Mouse (Mus musculus): ENCODE data around the gene Igsf8. TPM values are rescaled to one million over a fixed set of nuclear protein-coding genes. Genes with fewer than 3 reads are reported as not detected.

Igsf8 gene
- total and polyA plus RNA-seq, 3 experiments, result 13.1 to 71.4 (median 33.3) TPM

DNA sequence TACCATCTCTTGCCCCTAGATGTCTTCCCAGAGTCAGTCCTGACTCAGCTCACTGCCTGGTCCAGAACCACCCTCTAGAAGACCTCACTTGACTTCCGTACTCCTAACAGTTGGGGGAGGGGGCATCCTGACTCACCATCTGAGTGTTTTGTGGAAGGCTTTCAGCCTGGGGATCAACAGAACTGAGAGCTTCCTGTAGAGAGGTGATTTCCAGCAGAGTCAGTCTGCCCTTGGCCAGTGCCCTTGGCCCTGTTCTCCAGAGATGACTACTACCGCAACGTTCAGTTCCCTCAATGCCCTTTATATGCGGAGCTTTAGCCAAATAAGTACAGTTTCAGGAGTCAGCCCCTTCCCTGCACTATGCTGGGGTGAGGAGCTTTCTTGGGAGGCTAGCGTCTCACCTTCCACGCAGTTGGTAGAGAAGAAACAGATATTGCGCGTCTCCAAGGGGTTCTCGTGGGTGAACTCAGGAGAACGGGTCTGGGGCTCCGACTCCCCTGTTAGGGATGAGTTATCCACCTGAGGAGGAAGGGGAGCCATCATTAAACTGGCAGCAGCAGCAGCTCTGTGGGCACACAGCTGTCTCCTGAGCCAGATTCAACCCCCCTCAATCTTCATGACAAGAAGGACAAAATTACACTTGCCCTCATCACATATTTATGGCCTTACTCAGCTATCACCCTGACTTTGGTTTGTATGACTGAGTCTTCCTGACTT lies 27.6 kb downstream of the Igsf8 start:
- TF ChIP-seq GATA2 (IDR thresholded peaks at IDR 0.05; ENCODE audit: borderline replicate concordance, low read depth, low read length) (no peak), GATA1 (IDR thresholded peaks at IDR 0.05; ENCODE audit: borderline replicate concordance, low read length) (no peak), CTCF (IDR thresholded peaks at IDR 0.05; ENCODE audit: low read depth, low read length) (no peak), POLR2AphosphoS5 (IDR thresholded peaks at IDR 0.05; ENCODE audit: insufficient replicate concordance, low read depth, low read length) (no peak), TAL1 (conservative IDR thresholded peaks at IDR 0.05; ENCODE audit: low read depth, low read length) (no peak)
- Histone ChIP-seq H3K4me3 (ENCODE audit: low read depth, low read length) (no peak overlapping the region), H3K27me3 (ENCODE audit: insufficient read depth, low read length) (peaks cover 9% of the 10 kb centered on the region; the same call in 1 of the 2 replicates), H3K9me3 (replicated peaks) (no peaks in the 10 kb centered on the region), H3K36me3 (replicated peaks) (no peaks in the 10 kb centered on the region), H3K4me1 (ENCODE audit: insufficient read depth, low read depth, low read length) (no peaks in the 10 kb centered on the region)
- DNase-seq (ENCODE audit: low spot score), result no peak
- no peak for ATAC-seq (ENCODE audit: extremely low read depth, insufficient number of reproducible peaks, low FRiP score, poor library complexity, severe bottlenecking)

DNA sequence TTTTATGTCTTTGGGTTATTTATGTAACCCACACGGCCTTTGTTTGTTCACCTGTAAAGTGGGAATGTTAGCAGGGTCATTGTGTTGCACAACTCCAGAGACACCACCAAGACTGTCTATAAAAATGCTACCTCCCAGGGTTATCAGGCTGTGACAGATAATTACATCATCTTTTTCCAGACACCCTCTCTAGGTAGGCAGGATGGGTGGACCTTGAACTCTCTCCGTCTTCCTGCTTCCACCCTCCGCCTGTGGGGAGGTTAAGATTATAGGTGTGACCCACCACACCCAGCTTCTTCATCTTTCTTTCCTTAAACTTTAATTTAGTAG lies 28.1 kb downstream of the Igsf8 start:
- Histone ChIP-seq H3K9me3 (replicated peaks) (no peaks in the 10 kb centered on the region), H3K27me3 (ENCODE audit: insufficient read depth, low read length) (peaks cover 6% of the 10 kb centered on the region; the same call in 1 of the 2 replicates), H3K36me3 (replicated peaks) (no peaks in the 10 kb centered on the region), H3K4me3 (ENCODE audit: low read depth, low read length) (no peak overlapping the region), H3K4me1 (ENCODE audit: insufficient read depth, low read depth, low read length) (no peaks in the 10 kb centered on the region)
- TF ChIP-seq TAL1 (conservative IDR thresholded peaks at IDR 0.05; ENCODE audit: low read depth, low read length), result no peak
- no peak for TF ChIP-seq GATA2 (IDR thresholded peaks at IDR 0.05; ENCODE audit: borderline replicate concordance, low read depth, low read length)
- TF ChIP-seq GATA1 (IDR thresholded peaks at IDR 0.05; ENCODE audit: borderline replicate concordance, low read length), result no peak
- no peak for TF ChIP-seq POLR2AphosphoS5 (IDR thresholded peaks at IDR 0.05; ENCODE audit: insufficient replicate concordance, low read depth, low read length)
- no peak for TF ChIP-seq CTCF (IDR thresholded peaks at IDR 0.05; ENCODE audit: low read depth, low read length)
- no peak for ATAC-seq (ENCODE audit: extremely low read depth, insufficient number of reproducible peaks, low FRiP score, poor library complexity, severe bottlenecking)
- no peak for DNase-seq (ENCODE audit: low spot score)

DNA sequence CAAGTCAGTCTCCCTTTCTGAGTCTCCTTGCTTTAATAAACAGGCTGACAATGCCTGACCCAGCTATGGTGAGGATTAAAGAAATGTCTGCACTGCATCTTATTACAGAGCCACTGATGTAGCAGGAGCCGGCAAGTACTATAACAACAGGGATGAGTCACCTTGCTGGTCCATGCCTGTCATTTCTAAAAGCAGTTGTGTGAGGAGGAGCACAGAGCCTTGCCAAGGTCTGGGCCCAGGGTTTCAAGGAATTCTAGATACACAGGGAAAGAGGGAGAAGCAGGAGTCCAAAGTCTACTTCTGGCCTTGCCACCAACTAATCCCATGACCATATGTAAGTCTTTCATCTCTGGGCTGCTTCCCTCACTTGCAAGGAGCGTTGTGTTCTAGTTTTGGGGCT lies 31.4 kb downstream of the Igsf8 start:
- ATAC-seq (ENCODE audit: extremely low read depth, insufficient number of reproducible peaks, low FRiP score, poor library complexity, severe bottlenecking), result no peak

DNA sequence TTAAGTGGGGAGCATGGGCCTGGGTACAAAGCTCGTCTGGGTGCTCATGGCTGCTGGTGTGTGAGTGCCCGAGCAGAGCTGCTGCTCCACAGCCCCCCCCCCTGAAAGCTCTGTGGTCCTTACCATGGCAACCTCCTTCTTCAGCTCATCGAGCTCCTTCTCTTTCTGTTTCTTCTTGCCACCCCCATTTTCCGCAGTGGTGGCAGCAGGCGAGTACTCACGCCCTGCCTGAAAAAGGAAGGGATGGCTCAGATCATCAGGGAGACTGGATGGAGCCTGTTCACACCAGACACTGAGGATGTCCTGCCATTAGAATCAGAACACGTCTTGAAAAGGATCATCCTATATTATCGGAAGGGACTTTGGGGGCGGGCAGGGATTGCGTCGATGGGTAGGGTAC lies 32.0 kb downstream of the Igsf8 start:
- H3K4me1 ChIP-seq (ENCODE audit: insufficient read depth, low read depth, low read length), result no peaks in the 10 kb centered on the region
- ATAC-seq (ENCODE audit: extremely low read depth, insufficient number of reproducible peaks, low FRiP score, poor library complexity, severe bottlenecking), result no peak
- H3K27me3 ChIP-seq (ENCODE audit: insufficient read depth, low read length), result peaks cover 27% of the 10 kb centered on the region
- no peak overlapping the region for H3K4me3 ChIP-seq (ENCODE audit: low read depth, low read length)
- H3K36me3 ChIP-seq (replicated peaks), result no peaks in the 10 kb centered on the region
- no peak for TF ChIP-seq TAL1 (conservative IDR thresholded peaks at IDR 0.05; ENCODE audit: low read depth, low read length)
- no peaks in the 10 kb centered on the region for H3K9me3 ChIP-seq (replicated peaks)
- no peak for DNase-seq (ENCODE audit: low spot score)

More for the DNA sequence above, 31.4 kb downstream of the Igsf8 start:
- Histone ChIP-seq H3K9me3 (replicated peaks) (no peaks in the 10 kb centered on the region), H3K4me3 (ENCODE audit: low read depth, low read length) (no peak overlapping the region), H3K27me3 (ENCODE audit: insufficient read depth, low read length) (peaks cover 22% of the 10 kb centered on the region), H3K4me1 (ENCODE audit: insufficient read depth, low read depth, low read length) (no peaks in the 10 kb centered on the region), H3K36me3 (replicated peaks) (no peaks in the 10 kb centered on the region)
- DNase-seq (ENCODE audit: low spot score), result no peak
- TF ChIP-seq TAL1 (conservative IDR thresholded peaks at IDR 0.05; ENCODE audit: low read depth, low read length), result no peak
- no peak for TF ChIP-seq GATA2 (IDR thresholded peaks at IDR 0.05; ENCODE audit: borderline replicate concordance, low read depth, low read length)
- no peak for TF ChIP-seq POLR2AphosphoS5 (IDR thresholded peaks at IDR 0.05; ENCODE audit: insufficient replicate concordance, low read depth, low read length)
- TF ChIP-seq CTCF (IDR thresholded peaks at IDR 0.05; ENCODE audit: low read depth, low read length), result no peak
- TF ChIP-seq GATA1 (IDR thresholded peaks at IDR 0.05; ENCODE audit: borderline replicate concordance, low read length), result no peak

DNA sequence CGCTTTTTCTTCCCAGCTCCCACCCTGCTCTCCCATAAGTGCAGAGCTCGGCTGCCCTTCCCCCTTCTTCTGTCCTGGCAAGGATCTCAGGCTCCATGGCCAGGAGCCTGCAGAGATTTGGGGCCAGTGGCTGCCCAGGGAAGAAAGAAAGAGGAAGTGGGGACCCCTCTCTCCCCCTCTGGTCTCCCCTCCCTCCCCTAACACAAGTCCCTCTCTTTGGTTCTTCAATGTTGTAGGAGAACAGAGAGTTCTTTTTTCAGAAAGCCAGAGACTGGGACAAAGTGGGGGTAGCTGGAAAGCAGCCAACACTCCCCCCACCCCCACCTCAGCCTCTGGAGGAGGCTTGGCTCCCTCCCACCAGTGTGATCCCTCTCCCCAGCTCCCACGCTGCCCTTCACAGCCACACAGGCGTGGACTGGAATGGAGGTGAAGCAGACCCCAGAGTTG lies 34.3 kb downstream of the Igsf8 start:
- Histone ChIP-seq H3K4me3 (ENCODE audit: low read depth, low read length) (no peak overlapping the region), H3K27me3 (ENCODE audit: insufficient read depth, low read length) (peaks cover 38% of the 10 kb centered on the region), H3K9me3 (replicated peaks) (no peaks in the 10 kb centered on the region), H3K4me1 (ENCODE audit: insufficient read depth, low read depth, low read length) (peaks cover 4% of the 10 kb centered on the region), H3K36me3 (replicated peaks) (no peaks in the 10 kb centered on the region)
- ATAC-seq (ENCODE audit: extremely low read depth, insufficient number of reproducible peaks, low FRiP score, poor library complexity, severe bottlenecking), result no peak
- TF ChIP-seq CTCF (IDR thresholded peaks at IDR 0.05; ENCODE audit: low read depth, low read length) (no peak), POLR2AphosphoS5 (IDR thresholded peaks at IDR 0.05; ENCODE audit: insufficient replicate concordance, low read depth, low read length) (no peak), GATA1 (IDR thresholded peaks at IDR 0.05; ENCODE audit: borderline replicate concordance, low read length) (no peak), TAL1 (conservative IDR thresholded peaks at IDR 0.05; ENCODE audit: low read depth, low read length) (no peak)
- no peak for DNase-seq (ENCODE audit: low spot score)

DNA sequence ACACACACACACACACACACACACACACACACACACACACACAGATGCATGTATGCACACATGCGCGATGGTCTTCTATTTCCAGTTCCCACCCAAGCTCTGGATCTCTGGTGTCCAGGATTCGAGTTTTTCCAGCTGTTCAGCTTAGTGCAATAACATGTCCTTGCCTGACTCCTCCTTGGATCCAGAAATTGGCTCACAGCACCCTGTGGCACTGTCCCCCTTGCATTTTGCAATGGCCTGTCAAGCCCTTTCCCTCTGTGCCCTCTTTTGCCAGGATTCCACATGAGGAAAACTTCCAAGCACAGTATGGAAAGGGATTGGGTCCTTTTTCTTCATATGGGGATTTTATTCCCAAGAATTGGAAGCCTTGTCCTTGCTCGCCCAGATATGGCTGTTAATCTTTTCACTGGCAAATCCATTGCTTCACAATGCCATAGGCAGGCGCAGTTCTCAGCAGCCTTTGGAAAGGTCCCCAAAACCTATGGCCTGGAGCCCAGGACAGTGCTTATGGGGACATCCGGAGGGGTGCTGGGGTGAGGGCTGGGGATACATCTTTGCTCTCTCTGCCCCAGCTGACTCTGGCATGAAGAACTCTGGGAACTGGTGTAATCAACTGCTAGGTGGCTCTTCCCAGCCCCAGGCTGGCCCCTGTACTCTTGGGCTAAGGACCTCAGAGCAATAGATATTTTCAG lies 35.5 kb downstream of the Igsf8 start:
- H3K4me1 ChIP-seq (ENCODE audit: insufficient read depth, low read depth, low read length), result peaks cover 4% of the 10 kb centered on the region
- DNase-seq (ENCODE audit: low spot score) (no peak), ATAC-seq (ENCODE audit: extremely low read depth, insufficient number of reproducible peaks, low FRiP score, poor library complexity, severe bottlenecking) (no peak)
- H3K9me3 ChIP-seq (replicated peaks), result no peaks in the 10 kb centered on the region
- no peak for TF ChIP-seq POLR2AphosphoS5 (IDR thresholded peaks at IDR 0.05; ENCODE audit: insufficient replicate concordance, low read depth, low read length)
- no peak for TF ChIP-seq CTCF (IDR thresholded peaks at IDR 0.05; ENCODE audit: low read depth, low read length)
- TF ChIP-seq GATA2 (IDR thresholded peaks at IDR 0.05; ENCODE audit: borderline replicate concordance, low read depth, low read length), result no peak
- no peak for TF ChIP-seq TAL1 (conservative IDR thresholded peaks at IDR 0.05; ENCODE audit: low read depth, low read length)
- TF ChIP-seq GATA1 (IDR thresholded peaks at IDR 0.05; ENCODE audit: borderline replicate concordance, low read length), result no peak
- H3K27me3 ChIP-seq (ENCODE audit: insufficient read depth, low read length), result peaks cover 38% of the 10 kb centered on the region
- no peak overlapping the region for H3K4me3 ChIP-seq (ENCODE audit: low read depth, low read length)
- no peaks in the 10 kb centered on the region for H3K36me3 ChIP-seq (replicated peaks)

Measured in G1E (cell line).